Mouse (Mus musculus) limb, embryonic 15.5 days (tissue): ENCODE results near the gene Ccdc113. TPM values are rescaled to one million over a fixed set of nuclear protein-coding genes. Genes with fewer than 3 reads are reported as not detected.
A peak's percentile ranks its signal among the peaks of the same experiment; 100 is the strongest.
"Not testable (repeated sequence)": the region's sequence is repeated elsewhere in the genome, so short reads cannot be mapped to it uniquely, and the experiment has no call there.

Experiments used
- ATAC-seq: fragments of 200-750 bp; cut with Nextera tagmentation; 2 replicates; pipeline ENCODE4 v1.8.0; 2017; ENCODE audit warnings: low read depth, moderate TSS enrichment; ENCODE audit not compliant: insufficient number of reproducible peaks, low FRiP score, low TSS enrichment
- H3K27ac ChIP-seq: fragments of 300-500 bp; sonication (generic); 2 replicates; pipeline ENCODE4 v1.5.1; 2015; ENCODE audit warnings: moderate library complexity, mild to moderate bottlenecking, inconsistent platforms
- H3K27me3 ChIP-seq: fragments of 300-500 bp; sonication (generic); 2 replicates; pipeline ENCODE4 v1.6.1; 2015; ENCODE audit warnings: inconsistent platforms
- H3K36me3 ChIP-seq: fragments of 300-500 bp; sonication (generic); 2 replicates; pipeline ENCODE4 v1.6.1; 2015; ENCODE audit warnings: inconsistent platforms
- H3K4me1 ChIP-seq: fragments of 300-500 bp; sonication (generic); 2 replicates; pipeline ENCODE4 v1.6.1; 2015; ENCODE audit warnings: inconsistent platforms
- H3K4me2 ChIP-seq: fragments of 300-500 bp; sonication (generic); 2 replicates; pipeline ENCODE4 v1.6.1; 2015; ENCODE audit warnings: mild to moderate bottlenecking, inconsistent platforms
- H3K4me3 ChIP-seq: fragments of 300-500 bp; sonication (generic); 2 replicates; pipeline ENCODE4 v1.5.1; 2015; ENCODE audit warnings: mild to moderate bottlenecking, inconsistent platforms
- H3K9ac ChIP-seq: fragments of 300-500 bp; sonication (generic); 2 replicates; pipeline ENCODE4 v1.6.1; 2015; ENCODE audit warnings: inconsistent platforms
- H3K9me3 ChIP-seq: fragments of 300-500 bp; sonication (generic); 2 replicates; pipeline ENCODE4 v1.6.1; 2016; ENCODE audit warnings: inconsistent platforms
- WGBS: fragments of 180-500 bp; shearing (Covaris S2); methylation state at CpG from one replicate; pipeline ENCODE4 v1.1.7; 2015; 5-methylcytosine and 5-hydroxymethylcytosine counted together
- polyA plus RNA-seq: library from polyadenylated mRNA; unstranded; fragments of >200 nt; fragmentation: Nextera tagmentation; extraction: Ambion mirVana; gene quantifications from 2 replicates; pipeline ENCODE4 v1.2.1, GENCODE M21; 2015

The Ccdc113 gene
- polyA plus RNA-seq, 1 experiment from 2014 or later, result 0.52 TPM

DNA sequence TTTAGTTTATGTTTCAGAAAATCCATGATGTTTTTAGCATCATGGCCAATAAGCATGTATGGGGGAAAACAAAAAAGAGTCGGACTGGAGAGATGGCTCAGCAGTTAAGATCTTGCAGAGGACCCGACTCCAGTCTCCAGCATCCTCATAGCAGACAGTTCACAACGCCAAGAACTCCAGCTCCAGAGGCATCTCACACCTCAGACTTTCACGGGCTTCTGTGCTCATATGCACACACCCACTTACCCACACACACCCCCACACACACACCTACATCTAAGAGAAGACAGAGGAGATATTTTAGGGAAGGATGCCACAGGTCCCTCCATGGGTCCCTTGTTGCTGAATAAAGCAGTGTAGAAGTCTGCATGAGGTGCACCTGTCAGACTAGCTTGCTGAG is 56.7 kb downstream of the Ccdc113 start:
- H3K36me3 ChIP-seq, result no peaks in the 10 kb centered on the region
- no peak overlapping the region for H3K9ac ChIP-seq
- H3K4me2 ChIP-seq, result no peak overlapping the region
- H3K27ac ChIP-seq, result no peak overlapping the region
- no peak overlapping the region for H3K4me3 ChIP-seq
- H3K9me3 ChIP-seq, result no peaks in the 10 kb centered on the region
- WGBS, result 79% methylated on average over 4 of the region's 4 CpGs
- H3K4me1 ChIP-seq, result 0 out of 2 replicates have a peak, but pooled peaks cover 3% of the 10 kb centered on the region
- H3K27me3 ChIP-seq, result no peaks in the 10 kb centered on the region
- no peak for ATAC-seq

DNA sequence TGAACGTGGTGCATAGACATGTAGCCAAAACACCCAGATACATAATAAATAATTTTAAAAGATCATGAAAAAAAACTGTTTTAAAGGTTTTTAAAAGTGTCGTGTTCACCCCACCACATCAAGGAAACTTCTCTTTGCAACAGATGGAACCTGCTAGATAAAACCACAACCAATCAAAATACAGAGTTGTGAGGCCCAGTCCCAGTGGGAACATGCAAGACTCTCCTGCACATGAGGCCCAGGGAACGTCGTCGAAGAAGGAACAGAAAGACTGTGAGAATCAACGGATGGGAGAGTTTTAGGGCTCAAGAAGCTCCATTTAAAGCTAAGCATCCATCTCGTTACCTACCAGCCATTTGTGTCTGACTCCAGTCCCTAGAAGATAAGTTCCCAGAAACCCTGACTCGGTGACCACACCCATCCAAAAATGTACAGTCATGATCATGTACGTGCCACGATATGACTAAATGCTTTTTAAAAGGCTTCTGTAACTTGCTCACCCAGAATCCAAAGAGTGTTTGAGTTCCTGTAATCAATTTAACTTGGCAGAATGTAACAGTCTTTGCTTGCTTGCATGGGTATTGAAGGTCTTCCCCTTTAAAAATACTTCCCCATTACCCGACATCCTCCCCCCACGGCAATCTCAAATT is 58.4 kb downstream of the Ccdc113 start:
- WGBS, result 79% methylated on average over 12 of the region's 12 CpGs
- no peak for ATAC-seq

DNA sequence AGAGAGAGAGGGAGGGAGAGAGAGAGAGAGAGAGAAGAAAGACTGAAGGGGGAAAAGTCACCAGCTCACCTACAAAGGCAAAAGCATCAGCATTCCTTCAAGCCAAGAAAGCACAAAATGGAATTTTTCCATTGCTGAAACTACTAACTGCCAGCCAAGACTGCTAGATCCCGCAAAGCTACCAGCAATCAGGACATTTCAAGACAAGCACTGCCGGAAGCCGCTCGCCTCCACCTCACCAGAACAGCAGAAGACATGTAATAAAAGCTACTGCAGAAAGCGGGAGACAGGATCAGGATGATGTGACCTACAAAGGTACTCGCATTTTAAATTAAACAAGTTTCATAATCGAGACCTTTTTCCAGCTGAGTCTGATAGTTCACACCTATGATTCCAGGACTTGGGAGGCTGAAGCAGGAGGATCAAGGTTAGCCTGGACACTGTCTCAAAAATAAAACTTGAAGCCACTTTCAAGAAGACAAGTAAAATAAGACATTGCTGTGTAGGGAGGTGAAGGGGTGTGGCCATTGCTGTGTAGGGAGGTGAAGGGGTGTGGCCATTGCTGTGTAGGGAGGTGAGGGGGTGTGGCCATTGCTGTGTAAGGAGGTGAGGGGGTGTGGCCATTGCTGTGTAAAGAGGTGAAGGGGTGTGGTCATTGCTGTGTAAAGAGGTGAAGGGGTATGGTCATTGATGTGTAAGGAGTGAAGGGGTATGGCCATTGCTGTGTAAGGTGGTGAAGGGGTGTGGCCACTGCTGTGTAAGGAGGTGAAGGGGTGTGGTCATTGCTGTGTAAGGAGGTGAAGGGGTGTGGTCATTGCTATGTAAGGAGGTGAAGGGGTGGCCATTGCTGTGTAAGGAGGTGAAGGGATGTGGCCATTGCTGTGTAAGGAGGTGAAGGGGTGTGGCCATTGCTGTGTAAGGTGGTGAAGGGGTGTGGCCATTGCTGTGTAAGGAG is 59.8 kb downstream of the Ccdc113 start:
- H3K36me3 ChIP-seq, result no peaks in the 10 kb centered on the region
- no peak overlapping the region for H3K4me2 ChIP-seq
- H3K4me1 ChIP-seq, result peaks cover 8% of the 10 kb centered on the region; the same call in 1 of the 2 replicates
- WGBS, result 89% methylated on average over 7 of the region's 7 CpGs
- no peak overlapping the region for H3K4me3 ChIP-seq
- H3K27me3 ChIP-seq, result no peaks in the 10 kb centered on the region
- no peak overlapping the region for H3K27ac ChIP-seq
- H3K9ac ChIP-seq, result no peak overlapping the region
- no peaks in the 10 kb centered on the region for H3K9me3 ChIP-seq
- ATAC-seq, result no peak

More for the DNA sequence above, 58.4 kb downstream of the Ccdc113 start:
- no peak overlapping the region for H3K9ac ChIP-seq
- H3K4me2 ChIP-seq, result no peak overlapping the region
- no peak overlapping the region for H3K4me3 ChIP-seq
- no peaks in the 10 kb centered on the region for H3K36me3 ChIP-seq
- peaks cover 8% of the 10 kb centered on the region; the same call in 1 of the 2 replicates for H3K4me1 ChIP-seq
- H3K9me3 ChIP-seq, result no peaks in the 10 kb centered on the region
- no peak overlapping the region for H3K27ac ChIP-seq
- no peaks in the 10 kb centered on the region for H3K27me3 ChIP-seq

DNA sequence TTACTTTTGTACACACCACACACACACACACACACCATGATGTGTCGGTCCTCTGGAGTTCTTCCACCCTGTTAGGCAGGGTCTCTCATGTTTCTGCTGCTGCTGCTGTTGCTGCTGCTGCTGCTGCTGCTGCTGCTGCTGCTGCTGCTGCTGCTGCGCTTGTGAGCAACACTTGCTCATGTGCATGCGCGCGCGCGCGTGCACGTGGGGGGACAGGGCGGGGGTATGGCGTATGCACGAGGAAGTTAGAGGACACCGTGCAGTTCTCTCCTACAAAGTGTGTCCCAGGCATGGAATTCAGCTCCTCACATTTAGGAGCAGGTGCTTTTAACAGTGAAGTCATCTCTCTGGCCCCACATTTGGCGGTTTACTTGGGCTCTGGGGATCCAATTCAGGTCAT is 61.2 kb downstream of the Ccdc113 start:
- H3K4me3 ChIP-seq, result no peak overlapping the region
- peaks cover 8% of the 10 kb centered on the region; the same call in 1 of the 2 replicates for H3K4me1 ChIP-seq
- WGBS, result 80% methylated on average over 14 of the region's 14 CpGs
- H3K9me3 ChIP-seq, result no peaks in the 10 kb centered on the region
- H3K27me3 ChIP-seq, result no peaks in the 10 kb centered on the region
- H3K4me2 ChIP-seq, result no peak overlapping the region
- no peaks in the 10 kb centered on the region for H3K36me3 ChIP-seq
- no peak overlapping the region for H3K27ac ChIP-seq
- ATAC-seq, result no peak
- H3K9ac ChIP-seq, result no peak overlapping the region

DNA sequence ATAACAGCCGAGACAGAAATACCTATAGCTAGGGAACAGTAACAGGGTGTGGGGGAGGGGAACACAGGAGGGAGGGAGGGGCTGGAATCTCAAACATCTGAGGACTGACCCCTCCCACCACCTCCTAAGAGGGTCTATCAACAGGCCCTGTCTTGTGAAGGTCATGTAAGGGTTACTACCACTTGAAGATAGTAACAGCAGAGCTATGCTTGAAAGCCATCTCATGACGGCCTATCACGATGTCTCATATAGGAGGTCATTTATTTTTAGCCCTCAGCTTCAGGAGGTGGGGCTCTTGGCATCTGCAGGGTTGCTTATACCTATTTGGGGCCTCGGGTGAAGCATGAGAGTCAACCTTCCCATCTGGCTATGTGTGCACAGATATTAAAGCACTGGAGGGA is 63.0 kb downstream of the Ccdc113 start:
- WGBS, result 47% methylated on average over 4 of the region's 4 CpGs
- H3K36me3 ChIP-seq, result no peaks in the 10 kb centered on the region
- no peaks in the 10 kb centered on the region for H3K9me3 ChIP-seq
- peak; percentile 75; the same call in 1 of the 2 replicates for ATAC-seq
- no peak overlapping the region for H3K27ac ChIP-seq
- H3K4me1 ChIP-seq, result peaks cover 8% of the 10 kb centered on the region; the same call in 1 of the 2 replicates
- no peak overlapping the region for H3K4me3 ChIP-seq
- no peak overlapping the region for H3K4me2 ChIP-seq
- H3K27me3 ChIP-seq, result no peaks in the 10 kb centered on the region
- H3K9ac ChIP-seq, result no peak overlapping the region

DNA sequence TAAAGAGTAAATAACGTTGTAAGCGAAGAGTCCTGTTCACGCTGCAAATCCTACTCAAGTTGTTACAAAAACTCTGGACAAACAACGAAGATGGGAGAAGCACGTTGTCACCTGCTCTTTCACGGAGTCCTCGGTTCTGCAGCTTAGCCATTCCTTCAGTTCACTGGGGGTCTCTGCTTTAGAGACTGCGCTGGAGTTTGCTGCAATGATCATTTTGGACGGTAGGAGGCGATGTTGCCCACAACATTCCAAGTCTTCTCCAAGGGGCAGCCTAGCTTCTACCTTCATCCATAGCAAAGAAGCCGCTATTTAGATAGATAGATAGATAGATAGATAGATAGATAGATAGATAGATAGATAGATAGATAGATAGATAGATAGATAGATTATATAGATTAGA is 66.0 kb downstream of the Ccdc113 start:
- Histone ChIP-seq H3K36me3 (no peaks in the 10 kb centered on the region), H3K4me1 (peaks cover 8% of the 10 kb centered on the region; the same call in 1 of the 2 replicates), H3K9ac (no peak overlapping the region), H3K9me3 (no peaks in the 10 kb centered on the region), H3K4me2 (no peak overlapping the region), H3K27me3 (no peaks in the 10 kb centered on the region), H3K4me3 (no peak overlapping the region), H3K27ac (no peak overlapping the region)
- 9% methylated on average over 11 of the region's 11 CpGs for WGBS
- no peak for ATAC-seq

DNA sequence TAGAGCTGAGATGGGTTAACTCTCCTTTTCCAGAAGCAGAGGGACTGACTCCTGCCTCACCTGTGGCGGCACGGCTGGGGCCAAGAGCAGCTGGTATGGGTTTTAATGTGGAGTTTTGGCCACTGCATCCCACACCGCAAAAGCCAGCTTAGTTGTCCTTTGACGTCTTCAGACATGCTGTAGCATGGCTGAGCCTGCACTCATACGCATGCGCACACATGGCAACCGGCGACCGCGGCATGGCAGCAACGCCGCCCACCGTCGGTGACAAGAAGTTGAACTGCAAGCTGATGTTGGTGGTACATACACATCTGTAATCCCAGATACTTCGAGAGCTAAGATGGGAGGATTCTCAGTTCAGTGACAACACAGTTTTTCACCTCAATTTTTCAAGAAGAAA is 67.4 kb downstream of the Ccdc113 start:
- Histone ChIP-seq H3K9me3 (no peaks in the 10 kb centered on the region), H3K27ac (no peak overlapping the region), H3K4me3 (no peak overlapping the region), H3K36me3 (no peaks in the 10 kb centered on the region), H3K27me3 (no peaks in the 10 kb centered on the region), H3K9ac (no peak overlapping the region), H3K4me2 (no peak overlapping the region), H3K4me1 (peaks cover 5% of the 10 kb centered on the region; the same call in 1 of the 2 replicates)
- no peak for ATAC-seq
- WGBS, result 69% methylated on average over 15 of the region's 15 CpGs

DNA sequence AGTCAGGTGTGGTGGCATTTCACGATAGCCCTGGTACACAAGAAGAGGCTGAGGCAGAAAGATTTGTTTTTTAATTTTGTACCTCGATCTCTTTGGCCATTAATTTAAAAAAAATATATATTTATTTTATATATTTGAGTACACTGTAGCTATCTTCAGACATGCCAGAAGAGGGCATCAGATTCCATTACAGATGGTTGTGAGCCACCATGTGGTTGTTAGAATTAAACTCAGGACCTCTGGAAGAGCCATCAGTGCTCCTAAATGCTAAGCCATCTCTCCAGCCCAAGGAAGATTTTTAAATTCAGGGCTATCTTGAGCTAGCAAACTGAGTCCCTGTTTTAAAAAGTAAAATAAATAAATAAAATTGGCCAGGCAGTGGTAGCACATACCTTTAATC is 68.3 kb downstream of the Ccdc113 start:
- Histone ChIP-seq H3K9me3 (no peaks in the 10 kb centered on the region), H3K4me3 (no peak overlapping the region), H3K4me1 (no peaks in the 10 kb centered on the region), H3K27me3 (no peaks in the 10 kb centered on the region), H3K4me2 (no peak overlapping the region), H3K36me3 (no peaks in the 10 kb centered on the region), H3K27ac (no peak overlapping the region), H3K9ac (no peak overlapping the region)
- no peak for ATAC-seq
- WGBS, result 67% methylated on average over 2 of the region's 2 CpGs

DNA sequence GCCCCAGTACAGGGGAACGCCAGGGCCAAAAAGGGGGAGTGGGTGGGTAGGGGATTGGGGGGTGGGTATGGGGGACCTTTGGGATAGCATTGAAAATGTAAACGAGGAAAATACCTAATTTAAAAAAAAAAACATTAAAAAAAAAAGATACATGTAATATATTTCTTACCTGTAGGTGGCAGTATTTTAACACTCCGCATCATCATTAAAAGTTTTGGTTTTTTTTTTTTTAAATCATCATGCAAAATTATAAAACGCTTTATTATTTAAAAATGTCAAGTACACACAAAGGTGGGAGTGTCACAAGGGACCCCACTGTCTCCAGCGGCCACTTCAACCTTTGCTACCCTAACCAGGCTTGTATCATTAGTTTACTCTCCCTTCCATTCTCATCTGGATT is 72.6 kb downstream of the Ccdc113 start:
- H3K9ac ChIP-seq, H3K4me2 ChIP-seq, H3K27ac ChIP-seq, H3K36me3 ChIP-seq, H3K4me3 ChIP-seq, ATAC-seq, H3K9me3 ChIP-seq, H3K4me1 ChIP-seq, H3K27me3 ChIP-seq: not testable (repeated sequence)
- 22% methylated on average over 4 of the region's 5 CpGs for WGBS

DNA sequence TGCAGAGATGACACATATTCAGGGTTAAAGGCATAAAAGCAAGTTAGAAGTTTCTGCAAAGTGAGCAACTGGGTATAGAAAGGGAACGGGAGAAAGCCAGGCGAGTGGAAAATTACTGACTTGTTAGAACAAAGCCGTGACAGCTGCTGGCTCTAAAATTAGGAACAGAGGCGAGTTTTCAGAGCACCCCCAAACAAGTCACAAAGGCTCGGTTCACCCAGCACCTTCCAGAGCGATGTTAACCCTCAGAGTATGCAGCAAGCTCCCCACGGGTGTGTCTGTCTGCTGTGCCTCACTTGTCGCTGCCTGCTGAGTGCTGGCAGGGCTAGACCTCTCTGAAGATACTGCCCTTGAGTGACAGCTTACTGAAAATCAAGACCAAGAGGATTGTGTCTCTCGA is 73.3 kb downstream of the Ccdc113 start:
- 37% methylated on average over 9 of the region's 9 CpGs for WGBS
- no peak overlapping the region for H3K4me3 ChIP-seq
- ATAC-seq, result no peak

More for the DNA sequence above, 73.3 kb downstream of the Ccdc113 start:
- H3K9ac ChIP-seq, result no peak overlapping the region
- no peak overlapping the region for H3K4me2 ChIP-seq
- no peaks in the 10 kb centered on the region for H3K9me3 ChIP-seq
- H3K4me1 ChIP-seq, result peaks cover 2% of the 10 kb centered on the region; the same call in 1 of the 2 replicates
- H3K27me3 ChIP-seq, result 0 out of 2 replicates have a peak, but pooled peaks cover 2% of the 10 kb centered on the region
- H3K36me3 ChIP-seq, result no peaks in the 10 kb centered on the region
- H3K27ac ChIP-seq, result no peak overlapping the region
